Mouse (Mus musculus) brain, embryonic 14.5 days (tissue): ENCODE results near the gene Arl6ip1.

Source experiments
- CTCF ChIP-seq: fragments of 200-500 bp; IDR thresholded peaks from 2 replicates; pipeline ENCODE4 v1.5.1; 2012; ENCODE audit warnings: inconsistent platforms, mild to moderate bottlenecking, moderate library complexity, borderline replicate concordance; ENCODE audit not compliant: insufficient read depth, insufficient read length; ENCODE audit errors: extremely low read depth
- POLR2A ChIP-seq: fragments of 200-500 bp; IDR thresholded peaks from 2 replicates; pipeline ENCODE4 v1.6.1; 2012; ENCODE audit warnings: mild to moderate bottlenecking, inconsistent platforms, borderline replicate concordance; ENCODE audit not compliant: poor library complexity, insufficient read depth, insufficient read length, severe bottlenecking; ENCODE audit errors: extremely low read depth

DNA sequence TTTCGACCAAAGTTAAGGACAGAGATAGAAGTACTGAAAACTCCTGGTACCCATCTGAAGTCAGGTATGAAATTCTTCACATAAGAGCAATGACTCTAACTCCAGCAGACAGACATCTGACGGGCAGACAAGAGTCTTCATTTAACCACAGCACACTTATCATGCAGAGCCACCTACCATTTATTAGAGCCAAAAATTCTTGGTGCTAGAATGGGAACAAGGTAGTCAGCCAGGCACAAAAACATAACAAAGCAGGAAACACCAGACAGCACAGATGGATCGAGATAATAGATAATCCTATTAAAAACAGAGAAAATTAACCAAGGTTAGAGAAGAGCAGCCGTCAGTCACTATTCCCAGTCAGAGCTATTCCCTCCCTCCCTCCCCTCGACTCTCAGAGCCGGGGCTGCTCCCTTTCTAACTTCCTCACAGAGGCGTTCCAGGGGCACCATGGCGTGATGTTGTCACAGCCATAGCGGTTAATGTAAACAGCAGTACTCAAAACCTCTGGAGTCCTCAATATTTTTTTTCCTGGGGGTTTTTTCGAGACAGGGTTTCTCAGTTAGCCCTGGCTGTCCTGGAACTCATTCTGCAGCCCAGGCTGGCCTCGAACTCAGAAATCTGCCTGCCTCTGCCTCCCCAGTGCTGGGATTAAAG, 3.1 kb downstream of the Arl6ip1 start:
- TF ChIP-seq POLR2A (no peak), CTCF (no peak)
